Mouse (Mus musculus) ES-E14 (cell line): Measurements from ENCODE around the gene Spdya. TPM values are rescaled to one million over a fixed set of nuclear protein-coding genes. Genes with fewer than 3 reads are reported as not detected.
A peak's percentile ranks its signal among the peaks of the same experiment; 100 is the strongest.

Source experiments
- DNase-seq: peaks from one replicate; pipeline ENCODE4 v3.0.0-alpha.2; 2013; ENCODE audit warnings: low read depth, low spot score
- H3K27ac ChIP-seq: 2 replicates; pipeline ENCODE4 v1.5.1; 2012; ENCODE audit warnings: low read depth, mild to moderate bottlenecking, low read length, moderate library complexity, mixed read lengths; ENCODE audit not compliant: poor library complexity, insufficient read depth, severe bottlenecking
- H3K36me3 ChIP-seq: 2 replicates; pipeline ENCODE4 v1.6.1; 2012; ENCODE audit warnings: mild to moderate bottlenecking, low read length, moderate library complexity, mixed read lengths; ENCODE audit not compliant: control insufficient read depth, poor library complexity, insufficient read depth, severe bottlenecking
- H3K4me1 ChIP-seq, 2 experiments: fragments of 150-350 bp in 1 of 2; sonication (generic) in 1 of 2; 2 replicates each; pipeline ENCODE4 v1.6.1; 2012; ENCODE audit warnings: low read length in 2 of 2, mild to moderate bottlenecking in 1 of 2, mixed read lengths in 1 of 2; ENCODE audit not compliant: control insufficient read depth in 2 of 2, insufficient read depth in 2 of 2, poor library complexity in 1 of 2
- H3K4me3 ChIP-seq, 2 experiments: fragments of 150-350 bp in 1 of 2; sonication (generic) in 1 of 2; 2 replicates each; pipeline ENCODE4 v1.5.1; 2012; ENCODE audit warnings: low read length in 2 of 2, low read depth in 1 of 2, mild to moderate bottlenecking in 1 of 2, mixed read lengths in 1 of 2; ENCODE audit not compliant: insufficient read depth in 1 of 2, poor library complexity in 1 of 2, severe bottlenecking in 1 of 2
- H3K9ac ChIP-seq: 2 replicates; pipeline ENCODE4 v1.6.1; 2012; ENCODE audit warnings: low read depth, mild to moderate bottlenecking, low read length, mixed read lengths; ENCODE audit not compliant: poor library complexity, insufficient read depth, severe bottlenecking
- H3K9me3 ChIP-seq: fragments of 150-350 bp; sonication (generic); 2 replicates; pipeline ENCODE4 v1.6.1; 2012; ENCODE audit warnings: low read depth, mild to moderate bottlenecking, low read length; ENCODE audit not compliant: control insufficient read depth, insufficient read depth
- CHD2 ChIP-seq: IDR thresholded peaks from 2 replicates; pipeline ENCODE4 v1.6.1; 2014; ENCODE audit warnings: mild to moderate bottlenecking, low read depth, low read length, inconsistent platforms
- HCFC1 ChIP-seq: IDR thresholded peaks from 2 replicates; pipeline ENCODE4 v1.6.1; 2012; ENCODE audit warnings: low read length, inconsistent platforms, borderline replicate concordance; ENCODE audit not compliant: insufficient read depth
- MAFK ChIP-seq: IDR thresholded peaks from 2 replicates; pipeline ENCODE4 v1.6.1; 2014; ENCODE audit warnings: mild to moderate bottlenecking, low read depth, low read length, inconsistent platforms; ENCODE audit not compliant: insufficient read depth
- ZC3H11A ChIP-seq: IDR thresholded peaks from 2 replicates; pipeline ENCODE4 v1.6.1; 2012; ENCODE audit warnings: low read depth, mild to moderate bottlenecking, inconsistent platforms, low read length, borderline replicate concordance
- ZNF384 ChIP-seq: IDR thresholded peaks from 2 replicates; pipeline ENCODE4 v1.6.1; 2012; ENCODE audit warnings: low read depth, low read length, inconsistent platforms
- in situ Hi-C, 2 experiments: fragments of 600-800 bp; cut with MboI; formaldehyde crosslinking; loops; one replicate each; pipeline ENCODE4 v1.15.1; 2025; ENCODE audit warnings: low sequenced_read_pairs in 2 of 2, inconsistent platforms in 1 of 2; ENCODE audit not compliant: unreplicated experiment in 2 of 2
- total RNA-seq: library from RNA; depleted of rRNA; stranded (reverse); fragments of 300-350 nt; gene quantifications from 2 replicates; pipeline ENCODE4 v1.2.3, GENCODE M21; 2012

The Spdya gene
- total RNA-seq, 1 experiment, result 0.22 TPM

- H3K4me3 ChIP-seq, result no peak overlapping the region
- H3K4me1 ChIP-seq, result no peaks in the 10 kb centered on the region; a peak in 1 of 4 replicates
- H3K9me3 ChIP-seq, result no peaks in the 10 kb centered on the region
- TF ChIP-seq ZNF384, result no peak
- no peak for TF ChIP-seq MAFK
- H3K9ac ChIP-seq, result no peak overlapping the region
- in situ Hi-C loops, result no loop called here
- H3K36me3 ChIP-seq, result no peaks in the 10 kb centered on the region
- no peak for DNase-seq
- no peak overlapping the region for H3K27ac ChIP-seq
Observed at GRCm38 (mm10) chr17:71548586-71548985, 3.3 kb upstream of the Spdya start.

- Histone ChIP-seq H3K27ac (no peak overlapping the region), H3K36me3 (no peaks in the 10 kb centered on the region), H3K4me3 (peak overlapping the region; percentile 58 to 71), H3K9me3 (no peaks in the 10 kb centered on the region), H3K4me1 (no peaks in the 10 kb centered on the region; a peak in 1 of 4 replicates), H3K9ac (0 out of 2 replicates have a peak overlapping the region, but pooled peaks have one; percentile 35)
- TF ChIP-seq CHD2 (no peak), MAFK (no peak), ZNF384 (no peak), ZC3H11A (no peak), HCFC1 (no peak)
- DNase-seq, result no peak
- in situ Hi-C loops, result loop anchor here in 1 of 2 experiments (25.0 kb wide), 1 partner anchor 311 kb away; no protein-coding TSS in a partner anchor
Observed at GRCm38 (mm10) chr17:71551350-71551749, 511 bp upstream of the Spdya start.

- Histone ChIP-seq H3K36me3 (no peaks in the 10 kb centered on the region), H3K4me3 (peak overlapping the region in 1 of 2 experiments; percentile 96; a peak in 1 of 4 replicates), H3K27ac (no peak overlapping the region), H3K9ac (no peak overlapping the region), H3K4me1 (no peaks in the 10 kb centered on the region; a peak in 1 of 4 replicates), H3K9me3 (no peaks in the 10 kb centered on the region)
- in situ Hi-C loops, result loop anchor here in 1 of 2 experiments (25.0 kb wide), 1 partner anchor 309 kb away; no protein-coding TSS in a partner anchor
- no peak for DNase-seq
- TF ChIP-seq CHD2 (no peak), MAFK (no peak), ZNF384 (no peak)
Observed at GRCm38 (mm10) chr17:71552901-71553300, 1.0 kb downstream of the Spdya start.

- H3K4me3 ChIP-seq, result no peak overlapping the region
- H3K9ac ChIP-seq, result no peak overlapping the region
- H3K9me3 ChIP-seq, result no peaks in the 10 kb centered on the region
- no peak overlapping the region for H3K27ac ChIP-seq
- no peaks in the 10 kb centered on the region for H3K36me3 ChIP-seq
- H3K4me1 ChIP-seq, result no peaks in the 10 kb centered on the region
- DNase-seq, result no peak
- TF ChIP-seq ZC3H11A (no peak), HCFC1 (no peak), CHD2 (no peak), MAFK (no peak), ZNF384 (no peak)
- in situ Hi-C loops, result loop anchor here in 1 of 2 experiments (25.0 kb wide), 1 partner anchor 301 kb away; no protein-coding TSS in a partner anchor
Observed at GRCm38 (mm10) chr17:71561631-71562030, 9.8 kb downstream of the Spdya start.

GRCm38 (mm10) chr17:71579176-71579705 is 27.4 kb downstream of the Spdya start:
- no peak for DNase-seq
- Histone ChIP-seq H3K4me3 (no peak overlapping the region), H3K36me3 (no peaks in the 10 kb centered on the region), H3K9me3 (no peaks in the 10 kb centered on the region), H3K4me1 (no peaks in the 10 kb centered on the region), H3K27ac (no peak overlapping the region), H3K9ac (no peak overlapping the region)
- in situ Hi-C loops, result no loop called here
- no peak for TF ChIP-seq MAFK
- no peak for TF ChIP-seq CHD2
- no peak for TF ChIP-seq ZNF384
- no peak for TF ChIP-seq HCFC1
- TF ChIP-seq ZC3H11A, result no peak
